18 mouse cellular contexts compared by ENCODE assay signal in the genomic region with DNA sequence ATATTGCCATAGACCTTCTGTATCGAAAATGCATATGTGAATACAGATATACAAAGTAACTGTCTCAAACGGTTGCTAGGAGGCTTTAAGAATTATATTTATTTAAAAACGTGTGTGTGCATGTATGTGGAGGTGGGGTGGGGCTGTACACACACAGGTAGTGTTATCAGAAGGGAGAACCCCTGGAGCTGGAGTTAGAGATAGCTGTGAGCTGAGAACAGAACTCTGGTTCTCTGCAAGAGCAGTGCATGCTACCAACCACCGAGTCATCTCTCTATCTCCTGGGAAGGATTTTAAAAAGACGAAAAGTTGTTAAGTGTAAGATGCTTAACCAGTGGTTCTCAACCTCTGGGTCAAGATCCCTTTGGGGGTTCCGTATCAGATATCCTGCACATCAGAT.
DNase-seq lines count a peak whose midpoint lies in the region; ATAC-seq and TF ChIP-seq lines count a peak whose summit lies in the region.
"Had no signal": no experiment of that assay in that cellular context is flagged by ENCODE, and none has a peak within 500 bp of the region (broad histone marks: within the 10 kb centered on the region; RNA-seq: fewer than 3 reads in every experiment).

No protein-coding gene starts in this region.

- H3K9ac ChIP-seq in hindbrain, embryonic 14.5 days, result no peak overlapping the region
- no peak overlapping the region for H3K9ac ChIP-seq in hindbrain, embryonic 16.5 days (ENCODE audit: low read depth, low read length)
- H3K9ac ChIP-seq in liver, embryonic 14.5 days (replicated peaks), result no peak overlapping the region
- H3K9ac ChIP-seq in liver, embryonic 11.5 days (ENCODE audit: low read depth, low read length), result no peak overlapping the region

- H3K27me3 ChIP-seq in hindbrain, embryonic 14.5 days (ENCODE audit: control insufficient read depth, insufficient read depth, low read length), result 0 out of 2 replicates have a peak, but pooled peaks cover 3% of the 10 kb centered on the region
- H3K27me3 ChIP-seq in hindbrain, embryonic 16.5 days (replicated peaks; ENCODE audit: control insufficient read depth, insufficient read depth, low read length), result no peaks in the 10 kb centered on the region
- no peaks in the 10 kb centered on the region for H3K27me3 ChIP-seq in liver, embryonic 14.5 days (ENCODE audit: control insufficient read depth, insufficient read depth, low read length)
- H3K27me3 ChIP-seq in liver, embryonic 11.5 days (replicated peaks; ENCODE audit: control insufficient read depth, insufficient read depth, low read length), result no peaks in the 10 kb centered on the region

- no peaks in the 10 kb centered on the region for H3K4me1 ChIP-seq in hindbrain, embryonic 14.5 days (replicated peaks; ENCODE audit: control insufficient read depth, insufficient read depth, low read length)
- H3K4me1 ChIP-seq in hindbrain, embryonic 16.5 days (ENCODE audit: control insufficient read depth, insufficient read depth, low read depth, low read length), result no peaks in the 10 kb centered on the region
- H3K4me1 ChIP-seq in liver, embryonic 14.5 days (replicated peaks; ENCODE audit: control insufficient read depth in 2 of 2, insufficient read depth in 2 of 2, low read length in 1 of 2), result no peaks in the 10 kb centered on the region
- H3K4me1 ChIP-seq in liver, embryonic 11.5 days (replicated peaks; ENCODE audit: control insufficient read depth, insufficient read depth, low read length), result no peaks in the 10 kb centered on the region

- no peak for ATAC-seq in hindbrain, embryonic 14.5 days (ENCODE audit: low FRiP score)
- no peak for ATAC-seq in hindbrain, embryonic 16.5 days
- no peak for ATAC-seq in liver, embryonic 14.5 days (ENCODE audit: insufficient read depth)
- ATAC-seq in liver, embryonic 11.5 days (replicated peaks; ENCODE audit: low FRiP score), result no peak
- ATAC-seq: activated CD4-positive, CD25-positive, alpha-beta regulatory T cell, adult 4 months; CD4-positive, CD25-positive, alpha-beta regulatory T cell, adult 4 months; Patski had no signal

- TF ChIP-seq CTCF in liver, embryonic 14.5 days (IDR thresholded peaks at IDR 0.05; ENCODE audit: low read depth), result no peak

- 85% methylated on average over 6 of the region's 6 CpGs for WGBS in hindbrain, embryonic 14.5 days
- WGBS in hindbrain, embryonic 16.5 days, result 85% methylated on average over 6 of the region's 6 CpGs
- 47% methylated on average over 6 of the region's 6 CpGs for whole genome bisulfite sequencing in liver, embryonic 14.5 days (ENCODE audit: insufficient replicate concordance)
- WGBS in liver, embryonic 11.5 days, result 65% methylated on average over 6 of the region's 6 CpGs

- DNase-seq in hindbrain, embryonic 14.5 days (ENCODE audit: low spot score), result peak; percentile 5
- DNase-seq in liver, embryonic 14.5 days (ENCODE audit: low read depth in 3 of 3, low spot score in 3 of 3), result peak in 2 of 3 experiments; percentile 62 to 74
- DNase-seq in liver, embryonic 11.5 days (ENCODE audit: low spot score), result no peak
- DNase-seq: adrenal gland, adult 2 months; adrenal gland, adult 8-10 months; adrenal gland, postnatal 10 days; adrenal gland, postnatal 14 days; adrenal gland, postnatal 25 days; adrenal gland, postnatal 36 days; B cell, adult 2 months; cerebellum, adult 11 months; cerebellum, adult 11-12 months; cerebellum, adult 18-20 months had no signal

- no peaks in the 10 kb centered on the region for H3K9me3 ChIP-seq in hindbrain, embryonic 14.5 days (ENCODE audit: control insufficient read depth, low read length)
- no peaks in the 10 kb centered on the region for H3K9me3 ChIP-seq in hindbrain, embryonic 16.5 days (ENCODE audit: control insufficient read depth, low read length)
- H3K9me3 ChIP-seq in liver, embryonic 14.5 days (ENCODE audit: control insufficient read depth, low read length), result no peaks in the 10 kb centered on the region
- H3K9me3 ChIP-seq in liver, embryonic 11.5 days (ENCODE audit: control insufficient read depth, low read length), result no peaks in the 10 kb centered on the region
- H3K9me3 ChIP-seq: G1E had no signal

- no peaks in the 10 kb centered on the region for H3K36me3 ChIP-seq in hindbrain, embryonic 14.5 days (replicated peaks; ENCODE audit: control insufficient read depth, insufficient read depth)
- H3K36me3 ChIP-seq in hindbrain, embryonic 16.5 days (ENCODE audit: control insufficient read depth, insufficient read depth, low read length), result no peaks in the 10 kb centered on the region
- H3K36me3 ChIP-seq in liver, embryonic 14.5 days (replicated peaks; ENCODE audit: control insufficient read depth, insufficient read depth, low read depth), result no peaks in the 10 kb centered on the region
- H3K36me3 ChIP-seq in liver, embryonic 11.5 days (ENCODE audit: control insufficient read depth, insufficient read depth, low read length), result no peaks in the 10 kb centered on the region
- H3K36me3 ChIP-seq: G1E had no signal

- H3K4me2 ChIP-seq in hindbrain, embryonic 14.5 days (replicated peaks), result no peak overlapping the region
- H3K4me2 ChIP-seq in hindbrain, embryonic 16.5 days (ENCODE audit: low read length), result no peak overlapping the region
- H3K4me2 ChIP-seq in liver, embryonic 14.5 days (ENCODE audit: low read depth), result no peak overlapping the region
- H3K4me2 ChIP-seq in liver, embryonic 11.5 days, result no peak overlapping the region

- TF ChIP-seq EP300 in liver, embryonic 14.5 days (IDR thresholded peaks at IDR 0.05; ENCODE audit: low read depth), result no peak

- H3K4me3 ChIP-seq in hindbrain, embryonic 14.5 days (replicated peaks; ENCODE audit: low read length), result no peak overlapping the region
- no peak overlapping the region for H3K4me3 ChIP-seq in hindbrain, embryonic 16.5 days (ENCODE audit: low read length)
- H3K4me3 ChIP-seq in liver, embryonic 14.5 days (ENCODE audit: insufficient read depth in 1 of 2, low read depth in 2 of 2, low read length in 2 of 2), result no peak overlapping the region
- H3K4me3 ChIP-seq in liver, embryonic 11.5 days (ENCODE audit: low read depth, low read length), result no peak overlapping the region

- no peak overlapping the region for H3K27ac ChIP-seq in hindbrain, embryonic 14.5 days
- no peak overlapping the region for H3K27ac ChIP-seq in hindbrain, embryonic 16.5 days (ENCODE audit: low read depth, low read length)
- no peak overlapping the region for H3K27ac ChIP-seq in liver, embryonic 14.5 days
- H3K27ac ChIP-seq in liver, embryonic 11.5 days (ENCODE audit: low read depth, low read length), result no peak overlapping the region
